Mouse (Mus musculus) megakaryocyte, embryonic 14.5 days (primary cell): ENCODE measurements around the gene Epha5.

Source experiments
- FLI1 ChIP-seq: IDR thresholded peaks from 2 replicates; pipeline ENCODE4 v1.6.1; 2012; ENCODE audit warnings: low read length, inconsistent platforms, mixed read lengths
- GATA1 ChIP-seq: IDR thresholded peaks from 3 replicates; pipeline ENCODE4 v1.6.1; 2012; ENCODE audit warnings: mixed read lengths, low read length, inconsistent platforms, borderline replicate concordance

GRCm38 (mm10) chr5:84229971-84230370 lies 187.2 kb downstream of the Epha5 start:
- TF ChIP-seq GATA1 (no peak), FLI1 (no peak)
